Mouse (Mus musculus) thymus, postnatal 4 days (tissue): ENCODE results near the gene Vsir.

Experiments used
- DNase-seq: peaks from one replicate; pipeline ENCODE4 v3.0.0; 2021

The Vsir gene

GRCm38 (mm10) chr10:60354003-60354325 is 7.3 kb downstream of the Vsir start:
- no peak for DNase-seq

GRCm38 (mm10) chr10:60354881-60355677 is 8.4 kb downstream of the Vsir start:
- DNase-seq: no peak

GRCm38 (mm10) chr10:60357441-60357840 is 10.8 kb downstream of the Vsir start:
- DNase-seq: no peak

GRCm38 (mm10) chr10:60357901-60358300 is 11.2 kb downstream of the Vsir start:
- DNase-seq: no peak

- no peak for DNase-seq
Measured at GRCm38 (mm10) chr10:60358776-60359175, 12.1 kb downstream of the Vsir start.

GRCm38 (mm10) chr10:60361615-60362309 is 15.1 kb downstream of the Vsir start:
- DNase-seq: no peak

GRCm38 (mm10) chr10:60362310-60362628 is 15.6 kb downstream of the Vsir start:
- no peak for DNase-seq

GRCm38 (mm10) chr10:60363426-60363825 is 16.8 kb downstream of the Vsir start:
- DNase-seq: no peak

GRCm38 (mm10) chr10:60367145-60367544 is 20.5 kb downstream of the Vsir start:
- no peak for DNase-seq

- no peak for DNase-seq
Measured at GRCm38 (mm10) chr10:60367904-60368303, 21.3 kb downstream of the Vsir start.

- peak; percentile 16 for DNase-seq
Measured at GRCm38 (mm10) chr10:60369405-60369804, 22.8 kb downstream of the Vsir start.

GRCm38 (mm10) chr10:60370098-60370497 is 23.4 kb downstream of the Vsir start:
- no peak for DNase-seq

GRCm38 (mm10) chr10:60370601-60371061 is 24.0 kb downstream of the Vsir start:
- peak; percentile 70 for DNase-seq

- DNase-seq: peak; percentile 77
Measured at GRCm38 (mm10) chr10:60371596-60372386, 25.1 kb downstream of the Vsir start.

GRCm38 (mm10) chr10:60373543-60373936 is 26.9 kb downstream of the Vsir start:
- no peak for DNase-seq

GRCm38 (mm10) chr10:60373937-60374578 is 27.4 kb downstream of the Vsir start:
- DNase-seq: no peak

GRCm38 (mm10) chr10:60376704-60377103 is 30.1 kb downstream of the Vsir start:
- no peak for DNase-seq

GRCm38 (mm10) chr10:60379419-60379957 is 32.8 kb downstream of the Vsir start:
- DNase-seq: no peak

GRCm38 (mm10) chr10:60380229-60380628 is 33.6 kb downstream of the Vsir start:
- no peak for DNase-seq

- peak; percentile 80 for DNase-seq
Measured at GRCm38 (mm10) chr10:60381142-60381925, 34.7 kb downstream of the Vsir start.

GRCm38 (mm10) chr10:60388332-60388731 is 41.7 kb downstream of the Vsir start:
- peak; percentile 62 for DNase-seq

GRCm38 (mm10) chr10:60389447-60389865 is 42.8 kb downstream of the Vsir start:
- peak; percentile 74 for DNase-seq
